Mouse (Mus musculus) midbrain, postnatal 0 days (tissue): ENCODE results near the gene Slc25a27. TPM values are rescaled to one million over a fixed set of nuclear protein-coding genes. Genes with fewer than 3 reads are reported as not detected.
A peak's percentile ranks its signal among the peaks of the same experiment; 100 is the strongest.

Experiments
- ATAC-seq: fragments of 200-750 bp; cut with Nextera tagmentation; 2 replicates; pipeline ENCODE4 v1.8.0; 2017; ENCODE audit warnings: moderate number of reproducible peaks, mild to moderate bottlenecking, moderate TSS enrichment, moderate library complexity; ENCODE audit not compliant: low FRiP score
- DNase-seq: peaks from one replicate; pipeline ENCODE4 v3.0.0-alpha.2; 2015; ENCODE audit warnings: low spot score
- H3K27ac ChIP-seq: fragments of 300-500 bp; sonication (generic); 2 replicates; pipeline ENCODE4 v1.5.1; 2014; ENCODE audit warnings: low read depth, mild to moderate bottlenecking, low read length, mixed read lengths
- H3K27me3 ChIP-seq: fragments of 300-500 bp; sonication (generic); 2 replicates; pipeline ENCODE4 v1.6.1; 2014; ENCODE audit warnings: low read length, control low read depth, mixed read lengths; ENCODE audit not compliant: insufficient read depth
- H3K36me3 ChIP-seq: fragments of 300-500 bp; sonication (generic); 2 replicates; pipeline ENCODE4 v1.6.1; 2014; ENCODE audit warnings: low read length, control low read depth, mixed read lengths; ENCODE audit not compliant: insufficient read depth
- H3K4me1 ChIP-seq: fragments of 300-500 bp; sonication (generic); 2 replicates; pipeline ENCODE4 v1.6.1; 2014; ENCODE audit warnings: mild to moderate bottlenecking, control low read depth, antibody characterized with exemption, low read length, mixed read lengths; ENCODE audit not compliant: insufficient read depth
- H3K4me2 ChIP-seq: fragments of 300-500 bp; sonication (generic); 2 replicates; pipeline ENCODE4 v1.6.1; 2014; ENCODE audit warnings: low read depth, mild to moderate bottlenecking, low read length, mixed read lengths; ENCODE audit not compliant: poor library complexity, severe bottlenecking
- H3K4me3 ChIP-seq: fragments of 300-500 bp; sonication (generic); 2 replicates; pipeline ENCODE4 v1.5.1; 2014; ENCODE audit warnings: low read depth, mild to moderate bottlenecking, low read length, moderate library complexity
- H3K9ac ChIP-seq: fragments of 300-500 bp; sonication (generic); replicated peaks from 2 replicates; pipeline ENCODE4 v1.6.1; 2014; ENCODE audit warnings: mild to moderate bottlenecking, low read length, moderate library complexity, mixed read lengths; ENCODE audit not compliant: poor library complexity, severe bottlenecking
- H3K9me3 ChIP-seq: fragments of 300-500 bp; sonication (generic); 2 replicates; pipeline ENCODE4 v1.6.1; 2016; ENCODE audit warnings: low read length, control low read depth
- CTCF ChIP-seq: IDR thresholded peaks from 2 replicates; pipeline ENCODE4 v1.5.1; 2016; ENCODE audit warnings: antibody characterized with exemption, mild to moderate bottlenecking
- WGBS: fragments of 180-500 bp; shearing (Covaris S2); extraction: QIAGEN DNeasy Blood & Tissue Kit; methylation state at CpG from one replicate; pipeline ENCODE4 v1.1.7; 2014; 5-methylcytosine and 5-hydroxymethylcytosine counted together
- polyA plus RNA-seq: library from polyadenylated mRNA; unstranded; fragments of >200 nt; fragmentation: Nextera tagmentation; extraction: Ambion mirVana; gene quantifications from 2 replicates; pipeline ENCODE4 v1.2.1, GENCODE M21; 2015
- total RNA-seq: library from RNA; depleted of rRNA; stranded (reverse); fragments of >200 nt; gene quantifications from 2 replicates; pipeline ENCODE4 v1.2.3, GENCODE M21; 2014

Gene Slc25a27
- total and polyA plus RNA-seq, 2 experiments from 2014 or later = 44.2 to 74.4 TPM

GRCm38 (mm10) chr17:43651314-43652046, 15.5 kb downstream of the Slc25a27 start:
- Histone ChIP-seq H3K4me3 (no peak overlapping the region), H3K27me3 (no peaks in the 10 kb centered on the region), H3K9me3 (no peaks in the 10 kb centered on the region), H3K27ac (no peak overlapping the region), H3K4me1 (no peaks in the 10 kb centered on the region), H3K36me3 (peaks cover 28% of the 10 kb centered on the region), H3K9ac (no peak overlapping the region), H3K4me2 (no peak overlapping the region)
- DNase-seq (no peak), ATAC-seq (no peak)
- TF ChIP-seq CTCF = no peak
- 72% methylated on average over 14 of the region's 14 CpGs for WGBS

- Histone ChIP-seq H3K4me3 (no peak overlapping the region), H3K27me3 (no peaks in the 10 kb centered on the region), H3K27ac (no peak overlapping the region), H3K9ac (no peak overlapping the region), H3K9me3 (no peaks in the 10 kb centered on the region), H3K36me3 (peaks cover 36% of the 10 kb centered on the region), H3K4me2 (no peak overlapping the region), H3K4me1 (no peaks in the 10 kb centered on the region)
- ATAC-seq (no peak), DNase-seq (no peak)
- peak; percentile 67 for TF ChIP-seq CTCF
- 75% methylated on average over 10 of the region's 10 CpGs for WGBS
Measured at GRCm38 (mm10) chr17:43649641-43650436, 17.2 kb downstream of the Slc25a27 start.

- H3K27ac ChIP-seq = no peak overlapping the region
- no peaks in the 10 kb centered on the region for H3K4me1 ChIP-seq
- no peak overlapping the region for H3K9ac ChIP-seq
- peaks cover 42% of the 10 kb centered on the region for H3K36me3 ChIP-seq
- no peaks in the 10 kb centered on the region for H3K27me3 ChIP-seq
- WGBS = 50% methylated on average over 5 of the region's 5 CpGs
- H3K9me3 ChIP-seq = no peaks in the 10 kb centered on the region
- TF ChIP-seq CTCF = no peak
- no peak for DNase-seq
- H3K4me3 ChIP-seq = no peak overlapping the region
- ATAC-seq = no peak
- no peak overlapping the region for H3K4me2 ChIP-seq
Measured at GRCm38 (mm10) chr17:43646925-43647324, 20.1 kb downstream of the Slc25a27 start.

GRCm38 (mm10) chr17:43645136-43645535, 21.9 kb downstream of the Slc25a27 start:
- H3K36me3 ChIP-seq = peaks cover 29% of the 10 kb centered on the region
- no peak for TF ChIP-seq CTCF

GRCm38 (mm10) chr17:43644375-43644774, 22.6 kb downstream of the Slc25a27 start:
- ATAC-seq (no peak), DNase-seq (no peak)
- WGBS = 73% methylated on average over 7 of the region's 7 CpGs
- no peaks in the 10 kb centered on the region for H3K9me3 ChIP-seq
- no peak overlapping the region for H3K9ac ChIP-seq
- H3K36me3 ChIP-seq = peaks cover 29% of the 10 kb centered on the region
- no peaks in the 10 kb centered on the region for H3K27me3 ChIP-seq
- no peaks in the 10 kb centered on the region for H3K4me1 ChIP-seq
- no peak overlapping the region for H3K4me2 ChIP-seq
- TF ChIP-seq CTCF = no peak
- no peak overlapping the region for H3K27ac ChIP-seq
- H3K4me3 ChIP-seq = no peak overlapping the region

More at GRCm38 (mm10) chr17:43645136-43645535, 21.9 kb downstream of the Slc25a27 start:
- no peak overlapping the region for H3K4me3 ChIP-seq
- ATAC-seq = no peak
- DNase-seq = no peak
- H3K9me3 ChIP-seq = no peaks in the 10 kb centered on the region
- H3K4me1 ChIP-seq = no peaks in the 10 kb centered on the region
- no peak overlapping the region for H3K27ac ChIP-seq
- no peaks in the 10 kb centered on the region for H3K27me3 ChIP-seq
- no peak overlapping the region for H3K4me2 ChIP-seq
- H3K9ac ChIP-seq = no peak overlapping the region
- WGBS = 89% methylated on average over 3 of the region's 3 CpGs

- no peak for ATAC-seq
- Histone ChIP-seq H3K27ac (no peak overlapping the region), H3K36me3 (peaks cover 29% of the 10 kb centered on the region), H3K4me1 (no peaks in the 10 kb centered on the region), H3K4me2 (no peak overlapping the region), H3K9me3 (no peaks in the 10 kb centered on the region), H3K4me3 (no peak overlapping the region), H3K27me3 (no peaks in the 10 kb centered on the region), H3K9ac (no peak overlapping the region)
- TF ChIP-seq CTCF = no peak
- no peak for DNase-seq
- 80% methylated on average over 7 of the region's 7 CpGs for WGBS
Measured at GRCm38 (mm10) chr17:43643191-43643590, 23.8 kb downstream of the Slc25a27 start.
